Mouse (Mus musculus) neural tube, embryonic 10.5 days (tissue): ENCODE results near the gene Npff.

Experiments used
- DNase-seq: peaks from one replicate; pipeline ENCODE4 v3.0.0-alpha.2; 2017; ENCODE audit warnings: low spot score; ENCODE audit errors: extremely low spot score

The Npff gene

GRCm38 (mm10) chr15:102505073-102505769, 19.5 kb downstream of the Npff start:
- DNase-seq: no peak

DNA sequence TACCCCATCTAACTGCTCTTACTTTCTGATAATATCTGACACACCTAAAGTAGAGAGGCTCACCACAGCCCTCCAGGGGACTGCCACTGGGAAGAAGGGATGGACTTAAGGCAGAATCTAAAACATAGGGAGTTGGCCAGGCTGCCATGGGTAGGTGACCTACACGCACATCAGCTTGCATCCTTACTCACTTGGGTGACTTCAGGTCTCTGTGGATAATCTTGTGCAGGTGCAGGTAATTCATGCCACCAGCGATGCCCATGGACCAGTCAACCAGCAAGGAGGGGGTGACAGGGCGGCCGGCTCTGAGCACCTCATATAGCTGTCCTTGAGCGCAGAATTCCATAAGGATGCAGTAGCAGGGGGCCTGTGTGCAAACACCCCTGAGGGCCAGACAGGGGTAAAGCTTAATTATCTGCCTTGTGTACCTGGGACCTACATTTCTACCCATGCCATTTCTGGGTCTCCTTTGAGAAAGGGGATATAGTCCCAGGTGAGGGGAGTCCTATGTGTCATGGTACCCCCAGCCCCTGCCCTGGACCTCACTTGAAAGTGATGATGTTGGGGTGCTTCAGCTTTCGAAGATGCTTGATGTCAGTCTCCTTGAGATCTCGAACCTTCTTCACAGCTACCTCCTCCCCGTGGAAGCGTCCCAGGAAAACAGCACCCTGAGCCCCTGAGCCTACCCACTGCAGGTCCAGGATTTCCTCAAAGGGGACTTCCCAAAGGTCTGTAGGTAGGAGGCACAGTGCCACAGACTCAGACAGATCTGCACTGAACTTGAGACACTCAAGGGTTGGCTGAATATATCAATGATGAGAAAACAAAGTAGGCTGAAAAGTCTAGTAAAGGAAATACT, 20.6 kb downstream of the Npff start:
- no peak for DNase-seq

DNA sequence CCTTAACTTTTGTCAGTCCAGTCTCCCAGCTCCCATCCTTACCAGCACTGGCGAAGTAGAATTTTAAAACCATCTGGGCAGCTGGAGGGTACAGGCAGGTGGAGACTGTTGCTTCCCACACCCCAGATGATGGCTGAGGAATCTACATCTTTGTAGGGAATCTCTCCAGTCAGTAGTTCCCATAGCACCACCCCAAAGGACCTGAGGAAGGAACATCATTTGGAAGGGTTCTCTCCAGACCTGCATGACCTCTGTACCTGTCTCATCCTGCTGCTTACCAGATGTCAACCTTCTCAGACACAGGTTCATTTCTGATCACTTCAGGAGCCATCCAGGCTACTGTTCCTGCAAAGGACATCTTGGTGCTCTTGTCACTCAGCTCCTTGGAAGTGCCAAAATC, 21.3 kb downstream of the Npff start, which contains the start of gene Gm10337:
Gm10337 (plus strand) TSS at position 276 of the 400 bp plus-strand sequence.
- DNase-seq: no peak

GRCm38 (mm10) chr15:102502254-102502840, 22.4 kb downstream of the Npff start:
- DNase-seq: no peak

GRCm38 (mm10) chr15:102501084-102501814, 23.5 kb downstream of the Npff start:
- no peak for DNase-seq

DNA sequence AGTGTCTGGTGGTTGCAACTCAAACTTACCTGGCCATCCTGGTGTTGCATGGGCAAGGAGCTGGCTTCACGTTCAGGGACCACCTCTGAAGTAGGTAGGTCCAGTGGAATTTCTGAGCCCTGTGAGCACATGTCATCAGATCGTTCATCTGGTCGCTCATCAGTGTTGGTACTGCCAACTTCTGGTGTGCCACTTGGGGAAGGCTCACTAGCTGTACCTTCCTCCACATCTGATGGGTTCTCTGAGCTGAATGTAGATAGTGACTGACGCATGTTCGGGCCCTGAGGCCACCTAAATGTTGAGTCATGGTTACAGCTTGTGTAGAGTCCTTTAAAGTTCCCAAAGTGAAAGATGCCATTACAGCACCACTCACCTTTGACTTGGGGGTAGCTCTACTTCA, 24.3 kb downstream of the Npff start:
- DNase-seq: no peak

GRCm38 (mm10) chr15:102499851-102500250, 24.9 kb downstream of the Npff start:
- DNase-seq: no peak

- DNase-seq: no peak
Observed at GRCm38 (mm10) chr15:102499370-102499769, 25.4 kb downstream of the Npff start.

DNA sequence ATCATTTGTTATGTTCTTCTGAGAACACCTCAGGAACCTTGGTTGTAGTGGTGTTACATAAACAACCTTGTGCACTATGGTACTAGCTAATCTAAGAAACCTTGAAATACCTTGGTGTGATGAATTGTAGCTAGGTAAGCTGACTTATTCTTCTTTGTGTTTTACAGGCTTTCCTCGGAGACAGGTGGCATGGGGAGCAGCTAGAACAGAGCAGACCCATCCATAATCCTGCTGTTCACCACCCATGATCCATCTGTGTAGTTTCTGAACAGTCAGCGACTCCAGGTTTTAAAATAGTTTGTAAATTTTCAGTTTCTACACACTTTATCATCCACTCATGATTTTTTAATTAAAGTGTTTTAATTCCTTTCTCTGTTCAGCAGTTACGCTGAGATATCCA, 26.4 kb downstream of the Npff start:
- DNase-seq: no peak

DNA sequence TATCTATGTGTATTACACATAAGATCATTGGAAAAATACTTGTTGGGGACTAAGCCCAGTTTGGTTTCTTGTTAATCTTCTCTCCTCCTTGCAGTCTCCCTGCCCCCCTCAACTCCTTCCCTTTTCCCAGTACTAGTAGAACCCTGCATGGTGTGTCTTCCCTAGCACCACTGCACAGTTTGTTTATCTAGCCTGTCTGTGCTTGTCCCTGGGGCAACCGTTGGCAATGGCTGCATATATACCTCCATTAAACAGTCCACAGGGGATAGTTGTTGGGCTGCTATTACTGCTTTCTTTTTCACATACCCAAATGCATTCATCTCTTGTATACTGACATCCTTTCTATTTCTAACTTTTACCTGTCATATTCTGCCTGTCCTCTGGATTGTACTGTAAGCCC, 37.1 kb downstream of the Npff start:
- no peak for DNase-seq

DNA sequence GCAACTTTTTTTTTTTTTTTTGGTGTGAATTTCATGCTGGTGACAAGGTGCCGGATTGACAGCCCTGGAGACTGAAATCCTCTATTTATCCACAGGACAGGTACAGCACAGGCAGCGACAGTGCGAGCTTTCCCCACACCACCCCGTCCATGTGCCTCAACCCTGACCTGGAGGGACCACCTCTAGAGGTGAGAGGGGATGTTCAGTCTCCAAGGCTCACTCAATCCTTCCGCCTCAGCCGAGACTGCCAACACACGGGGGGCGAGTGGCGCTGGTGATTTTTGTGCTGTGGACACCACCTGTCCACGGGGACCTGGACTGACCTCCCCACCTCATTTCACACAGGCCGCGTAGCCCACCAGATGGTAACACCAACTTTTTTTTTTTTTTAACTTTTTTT, 38.9 kb downstream of the Npff start:
- DNase-seq: no peak

DNA sequence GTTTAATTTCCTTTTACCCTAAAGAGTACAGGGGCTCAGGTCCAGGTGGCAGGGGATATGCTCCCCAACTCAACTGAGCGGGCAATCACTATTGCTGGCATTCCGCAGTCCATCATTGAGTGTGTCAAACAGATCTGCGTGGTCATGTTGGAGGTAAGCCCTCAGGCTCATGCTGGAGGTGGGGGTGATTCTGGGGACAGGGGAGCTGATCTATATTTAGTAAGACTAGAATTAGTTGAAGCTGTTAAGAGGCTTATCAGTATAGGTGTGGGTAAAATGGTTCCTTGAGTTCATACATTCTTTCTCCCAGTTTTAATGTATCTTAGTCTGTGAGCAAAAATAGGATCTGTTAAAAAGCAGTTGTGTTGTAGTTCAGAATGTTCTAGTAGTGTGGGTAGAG, 41.6 kb downstream of the Npff start:
- DNase-seq: no peak

DNA sequence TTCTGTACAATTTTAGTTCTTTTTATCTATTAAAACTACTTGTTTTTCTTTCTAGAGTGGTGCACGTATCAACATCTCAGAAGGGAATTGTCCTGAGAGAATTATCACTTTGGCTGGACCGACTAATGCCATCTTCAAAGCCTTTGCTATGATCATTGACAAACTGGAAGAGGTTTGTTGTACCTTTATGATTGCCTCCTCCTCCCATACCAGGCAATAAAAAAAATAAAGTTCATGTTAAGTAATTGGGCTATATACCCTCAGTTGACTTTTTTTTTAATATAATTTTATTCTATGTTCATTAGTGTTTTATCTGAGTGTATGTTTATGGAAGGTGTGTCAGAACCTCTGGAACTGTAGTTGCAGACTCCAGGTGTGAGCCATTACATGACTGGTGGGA, 50.2 kb downstream of the Npff start:
- no peak for DNase-seq
